Mouse (Mus musculus) stomach, postnatal 0 days (tissue): ENCODE measurements around the gene Cbx6. TPM values are rescaled to one million over a fixed set of nuclear protein-coding genes. Genes with fewer than 3 reads are reported as not detected.

Experiments
- ATAC-seq: fragments of 200-750 bp; cut with Nextera tagmentation; 2 replicates; pipeline ENCODE4 v1.8.0; 2017; ENCODE audit not compliant: low FRiP score, low TSS enrichment
- DNase-seq: peaks from one replicate; pipeline ENCODE4 v3.0.0-alpha.2; 2016; ENCODE audit warnings: low spot score
- H3K27ac ChIP-seq: fragments of 300-500 bp; sonication (generic); replicated peaks from 2 replicates; pipeline ENCODE4 v1.5.1; 2014; ENCODE audit warnings: mild to moderate bottlenecking, control low read depth
- H3K27me3 ChIP-seq: fragments of 300-500 bp; sonication (generic); 2 replicates; pipeline ENCODE4 v1.6.1; 2014; ENCODE audit warnings: low read length; ENCODE audit not compliant: control insufficient read depth, insufficient read depth
- H3K36me3 ChIP-seq: fragments of 300-500 bp; sonication (generic); 2 replicates; pipeline ENCODE4 v1.6.1; 2014; ENCODE audit warnings: low read length, mixed read lengths; ENCODE audit not compliant: control insufficient read depth, insufficient read depth
- H3K4me1 ChIP-seq: fragments of 300-500 bp; sonication (generic); replicated peaks from 2 replicates; pipeline ENCODE4 v1.6.1; 2014; ENCODE audit warnings: antibody characterized with exemption; ENCODE audit not compliant: control insufficient read depth, insufficient read depth
- H3K4me2 ChIP-seq: fragments of 300-500 bp; sonication (generic); replicated peaks from 2 replicates; pipeline ENCODE4 v1.6.1; 2014; ENCODE audit warnings: low read depth, mild to moderate bottlenecking, control low read depth, moderate library complexity
- H3K4me3 ChIP-seq: fragments of 300-500 bp; sonication (generic); 2 replicates; pipeline ENCODE4 v1.5.1; 2014; ENCODE audit warnings: low read depth, low read length, control low read depth
- H3K9ac ChIP-seq: fragments of 300-500 bp; sonication (generic); 2 replicates; pipeline ENCODE4 v1.6.1; 2014; ENCODE audit warnings: mild to moderate bottlenecking, low read length, control low read depth, mixed read lengths
- H3K9me3 ChIP-seq: fragments of 300-500 bp; sonication (generic); 2 replicates; pipeline ENCODE4 v1.6.1; 2016; ENCODE audit warnings: low read length; ENCODE audit not compliant: control insufficient read depth
- CTCF ChIP-seq: IDR thresholded peaks from 2 replicates; pipeline ENCODE4 v1.5.1; 2016; ENCODE audit warnings: antibody characterized with exemption, low read depth, mild to moderate bottlenecking, moderate library complexity
- EP300 ChIP-seq: optimal IDR thresholded peaks from 2 replicates; pipeline ENCODE3; 2016; ENCODE audit warnings: antibody characterized with exemption
- WGBS: fragments of 180-500 bp; shearing (Covaris S2); extraction: QIAGEN DNeasy Blood & Tissue Kit; methylation state at CpG from one replicate; pipeline ENCODE4 v1.1.7; 2014; 5-methylcytosine and 5-hydroxymethylcytosine counted together
- polyA plus RNA-seq: library from polyadenylated mRNA; unstranded; fragments of >200 nt; fragmentation: Nextera tagmentation; extraction: Ambion mirVana; gene quantifications from 2 replicates; pipeline ENCODE4 v1.2.1, GENCODE M21; 2015

The Cbx6 gene
- polyA plus RNA-seq, 1 experiment from 2014 or later, result 33.3 TPM

DNA sequence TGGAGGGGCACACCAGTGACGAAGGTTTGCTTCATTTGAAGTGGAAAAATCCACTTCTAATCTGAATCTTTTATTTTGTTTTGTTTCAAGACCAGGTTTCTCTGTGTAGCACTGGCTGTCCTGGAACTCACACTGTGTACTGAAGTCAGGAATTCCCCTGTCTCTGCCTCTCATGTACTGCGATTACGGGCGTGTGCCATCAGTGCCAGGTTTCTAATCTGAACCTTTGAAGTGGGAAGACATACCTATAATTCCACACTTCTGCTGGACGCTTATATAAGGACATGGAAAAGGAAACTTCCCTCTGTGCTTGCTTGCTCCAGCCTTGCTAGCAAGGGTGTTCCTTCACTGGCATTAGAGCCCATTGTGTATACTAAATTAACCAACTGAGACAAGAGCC lies 24.5 kb upstream of the Cbx6 start:
- H3K36me3 ChIP-seq, result no peaks in the 10 kb centered on the region
- H3K4me1 ChIP-seq, result no peaks in the 10 kb centered on the region
- H3K9me3 ChIP-seq, result no peaks in the 10 kb centered on the region
- ATAC-seq, result no peak
- WGBS, result 79% methylated on average over 5 of the region's 5 CpGs
- DNase-seq, result no peak
- no peak overlapping the region for H3K27ac ChIP-seq
- no peak overlapping the region for H3K9ac ChIP-seq
- TF ChIP-seq EP300 (no peak), CTCF (no peak)
- H3K27me3 ChIP-seq, result no peaks in the 10 kb centered on the region
- H3K4me2 ChIP-seq, result no peak overlapping the region
- no peak overlapping the region for H3K4me3 ChIP-seq

DNA sequence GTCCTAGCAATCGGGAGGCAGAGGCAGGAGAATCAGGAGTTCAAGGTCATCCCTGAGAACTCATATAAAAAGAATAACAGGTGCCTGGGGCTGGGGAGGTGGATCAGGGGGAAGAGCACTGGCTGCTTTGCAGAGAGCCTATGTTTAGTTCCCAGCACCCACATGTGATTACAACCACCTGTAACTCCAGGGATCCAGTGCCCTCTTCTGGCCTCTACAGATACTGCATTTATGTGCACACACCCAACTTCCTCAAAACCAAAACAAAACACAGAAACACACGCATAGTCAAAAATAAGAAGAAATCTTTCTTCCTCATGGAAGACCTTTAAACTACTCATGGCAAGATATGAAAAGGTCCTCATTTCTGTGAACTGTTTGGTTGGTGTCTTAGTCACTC lies 15.7 kb upstream of the Cbx6 start:
- DNase-seq (no peak), ATAC-seq (no peak)
- Histone ChIP-seq H3K4me3 (no peak overlapping the region), H3K27ac (no peak overlapping the region), H3K27me3 (no peaks in the 10 kb centered on the region), H3K36me3 (no peaks in the 10 kb centered on the region), H3K4me1 (no peaks in the 10 kb centered on the region), H3K9me3 (no peaks in the 10 kb centered on the region), H3K4me2 (no peak overlapping the region), H3K9ac (no peak overlapping the region)
- TF ChIP-seq EP300, result no peak
- TF ChIP-seq CTCF, result peak; percentile 13; the same call in 1 of the 2 replicates
- WGBS, result 91% methylated on average over 2 of the region's 2 CpGs

DNA sequence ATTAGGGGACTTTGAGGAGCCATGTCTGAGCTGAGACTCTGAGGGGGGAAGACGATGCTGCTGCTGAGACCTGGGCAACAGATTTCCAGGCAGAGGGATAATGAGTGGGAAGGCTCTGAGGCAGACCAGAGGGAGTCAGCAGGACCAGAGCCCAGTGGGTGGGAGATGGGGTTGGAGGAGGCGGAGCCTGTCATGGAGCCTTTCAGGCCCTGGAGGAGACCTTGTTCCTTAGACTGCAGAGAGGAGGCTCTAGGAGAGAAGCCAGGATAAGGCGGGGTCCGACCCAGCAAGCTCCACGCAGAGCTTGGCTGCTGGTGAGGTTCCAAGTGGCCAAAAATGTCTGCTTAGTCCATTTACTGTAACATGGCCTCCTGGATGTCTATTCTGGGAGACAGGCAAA lies 12.6 kb upstream of the Cbx6 start:
- Histone ChIP-seq H3K9me3 (no peaks in the 10 kb centered on the region), H3K27me3 (no peaks in the 10 kb centered on the region), H3K4me2 (no peak overlapping the region), H3K4me3 (no peak overlapping the region), H3K27ac (peak overlapping the region; percentile 53), H3K4me1 (no peaks in the 10 kb centered on the region), H3K36me3 (no peaks in the 10 kb centered on the region), H3K9ac (no peak overlapping the region)
- 24% methylated on average over 5 of the region's 5 CpGs for WGBS
- DNase-seq, result peak; percentile 43
- ATAC-seq, result peak; percentile 77; the same call in 1 of the 2 replicates
- TF ChIP-seq CTCF (peak; percentile 16; the same call in 1 of the 2 replicates), EP300 (no peak)

DNA sequence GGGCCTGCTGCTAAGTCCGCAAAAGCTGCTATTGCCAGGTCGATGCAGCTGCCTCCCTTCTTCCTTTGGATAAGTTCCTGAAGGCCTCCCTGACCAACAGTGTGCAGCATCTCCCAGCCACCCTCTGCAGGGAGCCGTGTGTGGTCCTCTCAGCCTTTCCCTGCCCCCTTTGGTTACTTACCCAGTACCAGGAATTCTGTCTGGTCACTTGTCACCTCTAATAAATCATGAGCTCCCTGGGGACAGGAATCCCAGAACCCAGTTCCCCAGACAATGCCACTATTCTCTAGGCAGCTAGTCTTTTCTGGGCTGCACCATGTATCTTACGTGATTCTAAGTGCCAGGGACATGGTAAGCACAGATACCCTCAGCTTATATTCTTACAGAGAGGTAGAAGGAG lies 11.5 kb upstream of the Cbx6 start:
- WGBS, result 56% methylated on average over 4 of the region's 4 CpGs
- TF ChIP-seq CTCF, result no peak
- no peak for TF ChIP-seq EP300
- H3K9me3 ChIP-seq, result no peaks in the 10 kb centered on the region
- H3K9ac ChIP-seq, result no peak overlapping the region
- H3K27me3 ChIP-seq, result no peaks in the 10 kb centered on the region
- H3K36me3 ChIP-seq, result no peaks in the 10 kb centered on the region
- DNase-seq (no peak), ATAC-seq (no peak)
- no peak overlapping the region for H3K4me2 ChIP-seq
- no peaks in the 10 kb centered on the region for H3K4me1 ChIP-seq
- H3K27ac ChIP-seq, result no peak overlapping the region
- H3K4me3 ChIP-seq, result no peak overlapping the region

DNA sequence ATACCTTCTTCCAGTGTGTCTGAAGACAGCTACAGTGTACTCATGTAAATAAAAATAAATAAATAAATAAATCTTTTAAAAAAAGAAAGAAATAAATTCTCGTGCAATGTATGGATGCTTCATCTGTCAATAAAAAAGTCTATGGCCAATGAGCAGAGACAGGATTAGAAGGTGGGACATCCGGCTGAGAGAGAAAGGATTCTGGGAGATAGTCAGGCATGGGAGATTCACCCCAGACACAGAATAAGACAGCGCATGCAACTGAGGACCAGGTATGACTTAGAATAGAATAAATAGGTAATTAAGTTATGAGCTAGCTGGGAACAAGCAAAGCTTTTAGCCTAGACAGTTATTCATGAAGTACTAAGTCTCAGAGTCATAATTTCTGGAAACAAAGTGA lies 8.5 kb upstream of the Cbx6 start:
- TF ChIP-seq CTCF (no peak), EP300 (no peak)
- Histone ChIP-seq H3K4me3 (no peak overlapping the region), H3K9me3 (no peaks in the 10 kb centered on the region), H3K4me2 (no peak overlapping the region), H3K27me3 (no peaks in the 10 kb centered on the region), H3K9ac (no peak overlapping the region), H3K27ac (no peak overlapping the region), H3K36me3 (no peaks in the 10 kb centered on the region), H3K4me1 (no peaks in the 10 kb centered on the region)
- ATAC-seq (no peak), DNase-seq (no peak)
- 86% methylated on average over 3 of the region's 3 CpGs for WGBS

DNA sequence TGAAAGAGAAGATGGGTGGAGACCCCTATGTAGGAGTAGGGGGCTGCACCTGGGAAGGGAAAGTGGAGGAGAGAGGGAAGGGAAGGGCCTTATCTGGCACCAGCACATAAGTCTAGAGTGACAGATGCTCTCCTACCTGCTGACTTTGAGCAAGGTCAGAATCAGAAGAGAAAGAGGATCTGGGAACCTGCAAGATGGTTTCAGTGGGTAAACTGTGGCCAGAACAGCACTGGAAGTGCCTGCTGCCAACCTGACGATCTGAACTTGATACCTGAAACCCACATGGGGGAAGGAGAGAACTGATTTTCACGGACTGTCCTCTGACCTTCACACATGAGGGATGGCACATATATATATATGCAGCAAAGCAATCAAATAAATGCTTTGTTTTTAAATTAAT lies 5.8 kb upstream of the Cbx6 start:
- no peaks in the 10 kb centered on the region for H3K4me1 ChIP-seq
- no peak overlapping the region for H3K4me3 ChIP-seq
- H3K4me2 ChIP-seq, result no peak overlapping the region
- ATAC-seq, result no peak
- no peak overlapping the region for H3K27ac ChIP-seq
- TF ChIP-seq EP300, result no peak
- TF ChIP-seq CTCF, result no peak
- H3K27me3 ChIP-seq, result no peaks in the 10 kb centered on the region
- DNase-seq, result no peak
- H3K9ac ChIP-seq, result no peak overlapping the region
- H3K36me3 ChIP-seq, result no peaks in the 10 kb centered on the region
- 53% methylated on average over 2 of the region's 2 CpGs for WGBS
- H3K9me3 ChIP-seq, result no peaks in the 10 kb centered on the region

DNA sequence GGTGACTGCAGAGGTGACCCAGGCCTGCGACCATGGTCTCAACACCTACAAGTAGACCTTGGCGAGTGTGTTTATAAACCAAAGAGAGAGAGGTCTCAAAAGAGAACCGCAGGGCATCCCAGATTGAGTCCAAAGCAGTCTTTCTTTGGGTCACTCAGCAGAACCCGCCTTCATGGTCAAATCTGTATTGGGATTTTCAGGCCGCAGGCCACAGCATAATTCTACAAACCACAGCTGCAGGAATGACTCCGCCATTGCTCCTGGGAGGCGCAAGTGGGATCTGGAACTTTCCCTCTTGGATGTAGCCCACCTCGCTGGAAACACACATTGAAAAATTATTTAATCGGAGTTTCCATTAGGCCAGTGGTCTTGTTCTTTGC lies 383 bp upstream of the Cbx6 start:
- DNase-seq (no peak), ATAC-seq (no peak)
- H3K9me3 ChIP-seq, result no peaks in the 10 kb centered on the region
- H3K27ac ChIP-seq, result peak overlapping the region; percentile 90
- H3K36me3 ChIP-seq, result no peaks in the 10 kb centered on the region; the same call in 1 of the 2 replicates
- TF ChIP-seq EP300 (no peak), CTCF (no peak)
- H3K4me2 ChIP-seq, result peak overlapping the region; percentile 89
- no peaks in the 10 kb centered on the region for H3K4me1 ChIP-seq
- H3K4me3 ChIP-seq, result peak overlapping the region; percentile 78; the same call in 1 of the 2 replicates
- H3K9ac ChIP-seq, result no peak overlapping the region
- 49% methylated on average over 9 of the region's 9 CpGs for WGBS
- H3K27me3 ChIP-seq, result no peaks in the 10 kb centered on the region
